Mouse (Mus musculus): ENCODE data around the gene Filip1. TPM values are rescaled to one million over a fixed set of nuclear protein-coding genes. Genes with fewer than 3 reads are reported as not detected.

The Filip1 gene
- polyA plus RNA-seq, 1 experiment, result 1.7 TPM

DNA sequence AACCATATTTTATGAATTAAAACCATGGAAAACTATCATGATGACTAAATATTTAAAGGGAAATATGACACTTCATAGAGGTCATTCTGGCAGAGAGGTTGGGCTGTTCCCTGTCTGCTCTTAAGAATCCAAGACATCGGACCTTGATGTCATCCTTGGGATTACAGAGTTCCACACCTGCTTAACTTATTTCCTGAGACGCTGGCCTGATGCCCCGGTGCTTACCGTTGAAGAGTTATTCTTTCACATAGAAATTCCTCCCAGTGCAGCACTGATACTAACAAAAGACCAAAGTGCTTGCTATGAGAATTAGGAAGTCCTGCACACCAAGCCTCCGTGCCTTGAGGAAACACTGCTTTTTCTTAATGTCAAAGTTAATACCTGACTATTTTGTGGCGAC, 62.6 kb downstream of the Filip1 start:
- TF ChIP-seq CTCF (IDR thresholded peaks at IDR 0.05; ENCODE audit: extremely low read depth, insufficient read length, insufficient replicate concordance, low read depth, low read length), result no peak
- TF ChIP-seq POLR2A (IDR thresholded peaks at IDR 0.05; ENCODE audit: low read depth, low read length), result no peak
- Histone ChIP-seq H3K36me3 (ENCODE audit: control insufficient read depth, insufficient read depth, low read length) (no peaks in the 10 kb centered on the region), H3K4me3 (ENCODE audit: low read depth, low read length) (no peak overlapping the region), H3K4me1 (ENCODE audit: control insufficient read depth, insufficient read depth, insufficient read length, low read length) (no peaks in the 10 kb centered on the region; the same call in 1 of the 2 replicates), H3K27ac (ENCODE audit: insufficient read depth, low read depth, low read length) (no peak overlapping the region), H3K27me3 (ENCODE audit: control insufficient read depth, insufficient read depth, low read length) (no peaks in the 10 kb centered on the region)
- 54% methylated on average over 6 of the region's 6 CpGs for WGBS

DNA sequence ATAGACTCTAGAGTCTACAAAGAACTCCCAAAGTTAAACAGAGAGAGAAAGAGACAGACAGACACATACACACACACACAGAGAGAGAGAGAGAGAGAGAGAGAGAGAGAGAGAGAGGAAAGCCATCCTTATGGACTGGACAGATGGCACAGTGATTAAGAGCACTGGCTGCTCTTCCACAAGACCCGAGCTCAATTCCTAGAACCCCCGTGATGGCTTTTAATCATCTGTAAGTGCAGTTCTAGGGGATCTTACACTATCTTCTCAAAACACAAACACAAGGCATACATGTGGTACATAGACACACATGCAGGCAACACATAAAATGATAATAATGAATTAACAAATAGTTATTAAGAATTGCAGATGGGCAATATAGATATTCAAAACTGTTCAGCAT, 64.3 kb downstream of the Filip1 start:
- Histone ChIP-seq H3K36me3 (ENCODE audit: control insufficient read depth, insufficient read depth, low read length) (no peaks in the 10 kb centered on the region), H3K4me3 (ENCODE audit: low read depth, low read length) (no peak overlapping the region), H3K27ac (ENCODE audit: insufficient read depth, low read depth, low read length) (no peak overlapping the region), H3K4me1 (ENCODE audit: control insufficient read depth, insufficient read depth, insufficient read length, low read length) (no peaks in the 10 kb centered on the region; the same call in 1 of the 2 replicates), H3K27me3 (ENCODE audit: control insufficient read depth, insufficient read depth, low read length) (no peaks in the 10 kb centered on the region)
- 61% methylated on average over 2 of the region's 2 CpGs for WGBS
- no peak for TF ChIP-seq CTCF (IDR thresholded peaks at IDR 0.05; ENCODE audit: extremely low read depth, insufficient read length, insufficient replicate concordance, low read depth, low read length)
- no peak for TF ChIP-seq POLR2A (IDR thresholded peaks at IDR 0.05; ENCODE audit: low read depth, low read length)

DNA sequence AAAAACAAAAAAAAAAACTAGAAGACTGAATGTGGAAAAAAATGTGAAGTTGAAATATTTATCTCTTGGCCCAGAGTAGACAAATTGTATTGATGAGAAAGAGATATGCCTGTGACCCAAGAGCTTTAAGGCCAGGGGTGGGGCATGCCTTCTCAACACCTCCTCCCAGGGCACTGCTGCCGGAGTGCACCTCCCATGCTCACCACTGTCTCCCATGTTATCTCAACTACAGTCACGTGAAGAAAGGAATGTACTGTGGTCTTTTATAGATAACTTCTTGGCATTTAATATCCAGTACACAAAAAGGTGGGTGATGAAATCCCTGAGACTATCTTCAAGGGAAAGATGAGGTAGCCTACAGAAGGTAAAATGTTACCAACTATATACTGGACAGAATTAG, 64.7 kb downstream of the Filip1 start:
- H3K4me1 ChIP-seq (ENCODE audit: control insufficient read depth, insufficient read depth, insufficient read length, low read length), result no peaks in the 10 kb centered on the region; the same call in 1 of the 2 replicates
- WGBS, result 38% methylated on average over 2 of the region's 2 CpGs
- TF ChIP-seq POLR2A (IDR thresholded peaks at IDR 0.05; ENCODE audit: low read depth, low read length) (no peak), CTCF (IDR thresholded peaks at IDR 0.05; ENCODE audit: extremely low read depth, insufficient read length, insufficient replicate concordance, low read depth, low read length) (no peak)

DNA sequence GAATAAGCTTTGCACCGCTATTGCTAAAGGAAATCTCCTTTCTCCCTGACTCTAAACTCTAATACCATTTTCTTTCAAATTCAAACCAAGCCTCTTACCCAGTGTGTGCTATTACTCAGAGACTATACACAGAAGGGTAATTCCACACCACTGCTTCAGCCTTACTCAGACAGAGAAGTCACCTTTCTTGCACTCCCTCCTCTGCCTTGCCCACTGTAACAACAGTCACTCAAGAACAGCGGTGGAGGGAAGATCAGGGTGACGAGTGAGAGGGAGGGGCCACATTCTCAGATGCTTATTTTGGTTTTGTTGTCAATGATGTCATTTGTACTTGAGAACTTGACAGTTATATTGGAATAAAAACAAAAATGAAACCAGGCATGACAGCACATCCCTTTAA, 65.2 kb downstream of the Filip1 start:
- WGBS, result 61% methylated on average over 3 of the region's 3 CpGs
- H3K27me3 ChIP-seq (ENCODE audit: control insufficient read depth, insufficient read depth, low read length), result no peaks in the 10 kb centered on the region
- H3K4me1 ChIP-seq (ENCODE audit: control insufficient read depth, insufficient read depth, insufficient read length, low read length), result no peaks in the 10 kb centered on the region; the same call in 1 of the 2 replicates
- H3K4me3 ChIP-seq (ENCODE audit: low read depth, low read length), result no peak overlapping the region
- TF ChIP-seq CTCF (IDR thresholded peaks at IDR 0.05; ENCODE audit: extremely low read depth, insufficient read length, insufficient replicate concordance, low read depth, low read length) (no peak), POLR2A (IDR thresholded peaks at IDR 0.05; ENCODE audit: low read depth, low read length) (no peak)
- H3K36me3 ChIP-seq (ENCODE audit: control insufficient read depth, insufficient read depth, low read length), result no peaks in the 10 kb centered on the region
- no peak overlapping the region for H3K27ac ChIP-seq (ENCODE audit: insufficient read depth, low read depth, low read length)

More for the DNA sequence above, 64.7 kb downstream of the Filip1 start:
- Histone ChIP-seq H3K27ac (ENCODE audit: insufficient read depth, low read depth, low read length) (no peak overlapping the region), H3K36me3 (ENCODE audit: control insufficient read depth, insufficient read depth, low read length) (no peaks in the 10 kb centered on the region), H3K27me3 (ENCODE audit: control insufficient read depth, insufficient read depth, low read length) (no peaks in the 10 kb centered on the region), H3K4me3 (ENCODE audit: low read depth, low read length) (no peak overlapping the region)

DNA sequence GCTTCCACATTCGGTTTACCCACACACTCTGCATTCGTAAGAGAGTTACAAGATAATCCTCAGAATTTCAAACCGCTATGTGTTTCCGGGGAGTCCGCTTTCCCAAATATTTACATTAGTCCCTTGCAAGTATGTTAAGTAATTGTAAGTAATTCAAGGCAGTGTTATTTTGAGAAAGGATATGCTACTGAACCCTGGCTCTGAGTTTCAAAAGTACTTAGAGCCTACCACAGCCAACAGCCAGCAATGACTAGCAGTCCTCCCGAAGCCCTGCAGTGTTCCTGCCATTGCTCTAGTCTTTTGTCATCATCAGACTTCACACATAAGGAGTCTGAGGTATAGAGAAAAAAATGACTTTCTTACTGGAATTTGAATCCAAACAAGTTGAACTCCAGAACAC, 67.8 kb downstream of the Filip1 start:
- Histone ChIP-seq H3K36me3 (ENCODE audit: control insufficient read depth, insufficient read depth, low read length) (no peaks in the 10 kb centered on the region), H3K27ac (ENCODE audit: insufficient read depth, low read depth, low read length) (peak overlapping the region; percentile 41; the same call in 1 of the 2 replicates), H3K4me1 (ENCODE audit: control insufficient read depth, insufficient read depth, insufficient read length, low read length) (no peaks in the 10 kb centered on the region), H3K27me3 (ENCODE audit: control insufficient read depth, insufficient read depth, low read length) (no peaks in the 10 kb centered on the region), H3K4me3 (ENCODE audit: low read depth, low read length) (no peak overlapping the region)
- TF ChIP-seq POLR2A (IDR thresholded peaks at IDR 0.05; ENCODE audit: low read depth, low read length), result no peak
- no peak for TF ChIP-seq CTCF (IDR thresholded peaks at IDR 0.05; ENCODE audit: extremely low read depth, insufficient read length, insufficient replicate concordance, low read depth, low read length)
- 45% methylated on average over 6 of the region's 6 CpGs for WGBS

DNA sequence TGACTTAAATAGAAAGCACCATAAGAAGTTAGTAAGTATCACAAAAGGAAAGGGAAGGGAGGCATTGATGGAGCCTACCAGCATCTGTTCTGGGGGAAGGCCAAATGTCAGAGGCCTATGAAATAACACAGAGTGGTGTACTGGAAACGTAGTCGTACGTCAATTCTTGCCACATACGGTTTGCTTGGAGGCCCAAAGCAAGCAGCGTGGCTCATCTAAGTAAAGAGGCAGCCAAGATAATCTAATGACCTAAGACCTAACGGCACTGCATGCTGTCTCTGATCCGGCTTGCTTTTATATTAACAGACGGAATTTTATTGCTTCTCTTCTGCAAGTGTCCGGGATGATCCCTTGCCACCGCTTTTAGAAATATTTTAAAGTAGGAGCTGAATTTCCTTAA, 68.7 kb downstream of the Filip1 start:
- 52% methylated on average over 10 of the region's 10 CpGs for WGBS
- Histone ChIP-seq H3K4me1 (ENCODE audit: control insufficient read depth, insufficient read depth, insufficient read length, low read length) (no peaks in the 10 kb centered on the region), H3K27me3 (ENCODE audit: control insufficient read depth, insufficient read depth, low read length) (no peaks in the 10 kb centered on the region), H3K4me3 (ENCODE audit: low read depth, low read length) (no peak overlapping the region), H3K27ac (ENCODE audit: insufficient read depth, low read depth, low read length) (no peak overlapping the region), H3K36me3 (ENCODE audit: control insufficient read depth, insufficient read depth, low read length) (no peaks in the 10 kb centered on the region)
- TF ChIP-seq CTCF (IDR thresholded peaks at IDR 0.05; ENCODE audit: extremely low read depth, insufficient read length, insufficient replicate concordance, low read depth, low read length), result no peak
- no peak for TF ChIP-seq POLR2A (IDR thresholded peaks at IDR 0.05; ENCODE audit: low read depth, low read length)

DNA sequence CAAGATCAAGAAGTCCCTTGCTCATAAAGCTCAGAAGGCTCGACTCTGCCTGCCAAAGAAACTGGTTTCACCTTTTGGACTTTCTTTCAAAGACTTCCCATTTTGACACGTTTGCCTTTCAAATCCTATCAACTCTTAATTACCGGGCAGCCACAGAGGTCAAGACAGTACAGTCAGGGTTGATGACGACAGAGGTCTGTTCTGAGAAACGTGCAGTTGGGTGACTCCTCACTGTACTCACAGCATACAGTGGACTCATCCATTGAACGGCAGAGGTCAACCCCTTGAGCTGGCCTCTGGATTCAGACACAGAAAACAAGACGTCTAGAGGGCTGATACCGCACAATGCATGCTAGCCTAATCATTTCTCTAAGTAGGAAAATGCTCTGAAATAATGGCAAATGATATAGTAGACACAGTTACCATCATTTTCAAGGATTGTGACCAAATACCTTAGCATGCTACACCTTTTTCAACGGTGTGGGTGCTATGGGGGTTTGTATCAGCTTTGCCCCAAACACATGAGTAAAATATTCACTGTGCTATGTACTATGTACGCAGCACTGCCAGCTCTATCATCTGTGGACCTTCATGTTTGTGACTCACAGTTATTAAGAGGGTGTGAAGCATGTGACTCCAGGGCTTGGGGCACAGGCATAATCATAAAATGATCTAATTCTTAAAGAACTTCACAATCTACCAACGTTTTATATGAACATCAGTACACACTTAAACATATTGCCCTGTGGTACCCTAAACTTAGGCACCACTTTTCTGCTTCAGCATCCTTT, 74.0 kb downstream of the Filip1 start:
- WGBS, result 58% methylated on average over 11 of the region's 11 CpGs
- no peak overlapping the region for H3K4me3 ChIP-seq (ENCODE audit: low read depth, low read length)

More for the DNA sequence above, 74.0 kb downstream of the Filip1 start:
- TF ChIP-seq CTCF (IDR thresholded peaks at IDR 0.05; ENCODE audit: extremely low read depth, insufficient read length, insufficient replicate concordance, low read depth, low read length) (no peak), POLR2A (IDR thresholded peaks at IDR 0.05; ENCODE audit: low read depth, low read length) (no peak)
- Histone ChIP-seq H3K36me3 (ENCODE audit: control insufficient read depth, insufficient read depth, low read length) (no peaks in the 10 kb centered on the region), H3K27me3 (ENCODE audit: control insufficient read depth, insufficient read depth, low read length) (no peaks in the 10 kb centered on the region), H3K27ac (ENCODE audit: insufficient read depth, low read depth, low read length) (no peak overlapping the region), H3K4me1 (ENCODE audit: control insufficient read depth, insufficient read depth, insufficient read length, low read length) (no peaks in the 10 kb centered on the region)
